Mouse (Mus musculus) kidney, adult 2 months (tissue): ENCODE data around the gene Rpl23a. TPM values are rescaled to one million over a fixed set of nuclear protein-coding genes. Genes with fewer than 3 reads are reported as not detected.

Source experiments
- DNase-seq: peaks from one replicate; pipeline ENCODE4 v3.0.0; 2021
- H3K27ac ChIP-seq: fragments of 200-500 bp; 2 replicates; pipeline ENCODE4 v1.5.1; 2012; ENCODE audit warnings: low read depth, low read length, control low read depth, inconsistent platforms; ENCODE audit not compliant: insufficient read depth
- H3K27me3 ChIP-seq: fragments of 200-500 bp; replicated peaks from 2 replicates; pipeline ENCODE4 v1.6.1; 2012; ENCODE audit warnings: mild to moderate bottlenecking, moderate library complexity, low read length, inconsistent platforms; ENCODE audit not compliant: control insufficient read depth, insufficient read depth
- H3K36me3 ChIP-seq: fragments of 200-500 bp; 2 replicates; pipeline ENCODE4 v1.6.1; 2012; ENCODE audit warnings: mild to moderate bottlenecking, moderate library complexity, low read length, inconsistent platforms; ENCODE audit not compliant: control insufficient read depth, insufficient read depth
- H3K4me1 ChIP-seq: fragments of 200-500 bp; 2 replicates; pipeline ENCODE4 v1.6.1; 2011; ENCODE audit warnings: low read length; ENCODE audit not compliant: control insufficient read depth, insufficient read depth
- H3K4me3 ChIP-seq: fragments of 200-500 bp; 2 replicates; pipeline ENCODE4 v1.5.1; 2011; ENCODE audit warnings: mild to moderate bottlenecking, low read depth, low read length, control low read depth; ENCODE audit not compliant: insufficient read depth
- CTCF ChIP-seq: fragments of 200-500 bp; conservative IDR thresholded peaks from 2 replicates; pipeline ENCODE4 v1.5.1; 2011; ENCODE audit warnings: low read depth, mild to moderate bottlenecking, control low read depth, low read length, moderate library complexity, mixed read lengths; ENCODE audit not compliant: insufficient read depth, insufficient read length
- POLR2A ChIP-seq: fragments of 200-500 bp; IDR thresholded peaks from one replicate; pipeline ENCODE4 v1.6.1; 2011; ENCODE audit warnings: low read depth, low read length, control low read depth
- WGBS: fragments of 180-500 bp; shearing (Covaris S2); methylation state at CpG from one replicate; pipeline ENCODE4 v1.1.7; 2018; 5-methylcytosine and 5-hydroxymethylcytosine counted together
- polyA plus RNA-seq: library from polyadenylated mRNA; depleted of rRNA; stranded (reverse); fragments of >200 nt; gene quantifications from 2 replicates; pipeline ENCODE4 v1.2.3, GENCODE M21; 2012; rRNA removed

Rpl23a gene
- polyA plus RNA-seq, result 153 and 278 TPM in 2 replicates

- WGBS, result under 1% methylated on average over 38 of the region's 38 CpGs
- Histone ChIP-seq H3K27me3 (no peaks in the 10 kb centered on the region), H3K4me3 (peak within 1 kb of the TSS; percentile 100), H3K27ac (peak within 1 kb of the TSS; percentile 95), H3K36me3 (peaks cover 4% of the 10 kb centered on the region; the same call in 1 of the 2 replicates), H3K4me1 (peaks cover 12% of the 10 kb centered on the region; the same call in 1 of the 2 replicates)
- TF ChIP-seq POLR2A, result peak; percentile 80
- TF ChIP-seq CTCF, result peak; percentile 23; the same call in 1 of the 2 replicates
- DNase-seq, result peak; percentile 94
Measured at GRCm38 (mm10) chr11:78182961-78183844, at the start of gene Rpl23a. Gene Rpl23a (minus strand): TSS chr11:78183584.

GRCm38 (mm10) chr11:78231518-78231917, 48.1 kb upstream of the Rpl23a start:
- 93% methylated on average over 6 of the region's 6 CpGs for WGBS
- no peak for DNase-seq
- Histone ChIP-seq H3K4me1 (no peaks in the 10 kb centered on the region), H3K4me3 (no peak overlapping the region), H3K36me3 (peaks cover 16% of the 10 kb centered on the region), H3K27ac (no peak overlapping the region), H3K27me3 (no peaks in the 10 kb centered on the region)
- TF ChIP-seq CTCF, result no peak
- no peak for TF ChIP-seq POLR2A

- H3K27me3 ChIP-seq, result no peaks in the 10 kb centered on the region
- no peak overlapping the region for H3K4me3 ChIP-seq
- DNase-seq, result no peak
- 91% methylated on average over 4 of the region's 4 CpGs for whole genome bisulfite sequencing
- H3K4me1 ChIP-seq, result no peaks in the 10 kb centered on the region
- TF ChIP-seq POLR2A (no peak), CTCF (no peak)
- H3K36me3 ChIP-seq, result peaks cover 19% of the 10 kb centered on the region
- H3K27ac ChIP-seq, result no peak overlapping the region
Measured at GRCm38 (mm10) chr11:78223586-78223985, 40.2 kb upstream of the Rpl23a start.

DNA sequence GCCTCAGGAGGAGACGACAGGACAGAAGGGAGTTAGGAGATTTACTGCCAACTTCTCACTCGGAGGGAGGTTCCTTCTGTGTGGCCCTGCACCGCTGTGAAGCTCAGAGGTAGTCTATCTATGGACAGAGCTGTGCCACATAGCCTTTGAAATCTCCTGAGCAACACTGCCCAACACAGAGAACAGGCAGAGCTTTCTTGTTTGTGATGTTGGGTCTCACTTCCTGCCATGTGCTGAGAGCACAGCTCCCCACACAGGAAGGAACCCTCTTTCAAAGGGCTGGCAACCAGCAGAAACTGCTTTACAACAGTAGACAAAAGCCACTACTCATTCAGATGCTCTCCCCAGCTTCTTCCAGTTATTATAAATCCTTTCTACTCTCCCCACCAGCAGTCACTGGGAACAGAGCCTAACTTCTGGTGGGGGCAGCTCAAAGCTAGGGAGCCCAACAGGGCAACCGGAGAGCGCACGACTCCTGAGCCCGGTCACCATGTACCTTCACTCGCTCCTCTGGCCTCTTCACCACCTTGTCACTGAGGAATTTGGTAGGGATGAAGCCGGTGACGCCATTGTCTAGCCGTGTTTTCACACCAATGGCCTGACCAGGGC, 32.4 kb upstream of the Rpl23a start:
- Histone ChIP-seq H3K4me1 (no peaks in the 10 kb centered on the region), H3K27ac (no peak overlapping the region), H3K36me3 (peaks cover 33% of the 10 kb centered on the region), H3K27me3 (no peaks in the 10 kb centered on the region), H3K4me3 (no peak overlapping the region)
- WGBS, result 79% methylated on average over 11 of the region's 11 CpGs
- DNase-seq, result no peak
- TF ChIP-seq CTCF, result no peak
- no peak for TF ChIP-seq POLR2A

DNA sequence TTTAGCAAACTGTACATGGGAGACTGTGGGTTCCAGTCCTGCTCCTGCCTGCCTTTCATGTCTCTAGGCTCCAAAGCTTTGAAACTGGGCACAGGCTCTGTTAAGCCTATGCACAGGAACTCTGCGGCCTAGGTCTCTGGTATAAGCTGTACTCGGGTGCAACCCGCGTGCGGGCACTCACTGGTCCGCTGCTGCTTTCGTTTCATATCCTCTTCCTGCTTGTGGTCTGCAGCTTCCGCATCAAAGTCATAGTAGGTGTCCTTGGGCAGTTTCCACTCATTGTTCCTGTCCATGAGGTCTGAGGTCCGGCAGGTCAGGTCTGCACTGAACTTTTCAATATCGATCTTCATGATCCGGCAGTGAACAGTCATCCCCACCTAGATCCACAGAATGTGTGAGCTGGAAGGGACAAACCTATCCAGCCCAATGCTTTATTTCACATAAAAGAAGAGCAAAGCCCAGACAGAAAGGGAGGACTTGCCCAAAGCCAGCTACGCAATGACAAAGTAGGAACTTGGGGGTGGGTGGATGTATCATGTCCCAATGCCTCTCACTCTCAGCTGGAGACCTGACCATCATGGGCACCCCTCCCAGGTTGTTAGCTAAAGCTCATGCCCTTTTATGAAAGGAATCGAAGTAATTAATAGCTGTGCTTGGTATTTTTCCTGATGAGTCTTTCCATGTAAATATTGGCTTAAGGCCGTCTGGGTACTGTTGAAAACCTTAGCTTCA, 29.9 kb upstream of the Rpl23a start:
- no peak overlapping the region for H3K4me3 ChIP-seq
- H3K27me3 ChIP-seq, result no peaks in the 10 kb centered on the region
- H3K4me1 ChIP-seq, result no peaks in the 10 kb centered on the region
- TF ChIP-seq POLR2A, result no peak
- no peak for TF ChIP-seq CTCF
- H3K36me3 ChIP-seq, result peaks cover 21% of the 10 kb centered on the region
- DNase-seq, result peak; percentile 26
- 90% methylated on average over 14 of the region's 14 CpGs for WGBS
- no peak overlapping the region for H3K27ac ChIP-seq

DNA sequence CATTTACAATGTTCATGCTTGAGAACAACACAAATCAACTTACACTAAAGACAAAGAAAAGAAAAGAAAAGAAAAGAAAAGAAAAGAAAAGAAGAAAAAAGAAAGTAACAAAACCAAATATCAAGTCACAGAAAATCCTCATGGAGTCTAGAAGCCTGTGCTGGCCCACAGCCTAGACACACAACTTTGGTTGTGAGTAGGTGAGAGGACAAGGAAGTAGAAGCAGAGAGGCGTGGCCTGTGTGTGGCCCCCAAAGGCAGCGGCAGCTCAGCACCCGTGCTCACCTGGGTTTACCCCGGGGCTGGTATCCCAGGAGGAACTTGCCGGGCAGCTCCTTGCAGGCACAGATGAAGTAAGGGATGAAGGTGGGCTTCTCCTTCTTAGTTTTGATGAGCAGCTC, 28.1 kb upstream of the Rpl23a start:
- TF ChIP-seq POLR2A, result no peak
- no peak for TF ChIP-seq CTCF
- WGBS, result 89% methylated on average over 5 of the region's 5 CpGs
- no peaks in the 10 kb centered on the region for H3K4me1 ChIP-seq

DNA sequence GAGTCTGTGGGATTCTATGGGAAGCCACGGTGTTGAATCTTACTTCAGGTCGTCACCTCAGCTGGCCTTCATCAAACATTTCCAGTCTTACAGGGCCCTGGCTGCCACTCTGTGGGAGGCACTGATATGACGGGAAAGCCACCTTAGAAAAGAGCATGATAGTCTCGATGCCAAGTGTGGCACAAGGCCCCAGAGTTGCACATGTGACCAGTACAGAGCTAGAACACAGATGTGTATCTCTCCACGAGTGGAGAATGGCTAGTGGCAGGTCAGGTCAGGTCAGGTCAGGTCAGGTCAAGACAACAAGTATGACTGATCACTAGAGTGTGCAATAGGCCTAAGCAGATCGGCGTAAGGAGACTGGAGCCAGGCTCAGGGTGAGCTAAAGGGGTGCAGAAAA, 27.2 kb upstream of the Rpl23a start:
- Histone ChIP-seq H3K27ac (no peak overlapping the region), H3K4me1 (no peaks in the 10 kb centered on the region), H3K36me3 (peaks cover 12% of the 10 kb centered on the region), H3K27me3 (no peaks in the 10 kb centered on the region), H3K4me3 (no peak overlapping the region)
- TF ChIP-seq CTCF, result no peak
- TF ChIP-seq POLR2A, result no peak
- 57% methylated on average over 7 of the region's 7 CpGs for WGBS
- DNase-seq, result no peak

More for the DNA sequence above, 28.1 kb upstream of the Rpl23a start:
- Histone ChIP-seq H3K36me3 (peaks cover 15% of the 10 kb centered on the region), H3K27ac (no peak overlapping the region), H3K27me3 (no peaks in the 10 kb centered on the region), H3K4me3 (no peak overlapping the region)
- DNase-seq, result no peak
